Mouse (Mus musculus) stomach, embryonic 14.5 days (tissue): Measurements from ENCODE around the gene Stk32c. TPM values are rescaled to one million over a fixed set of nuclear protein-coding genes. Genes with fewer than 3 reads are reported as not detected.
A peak's percentile ranks its signal among the peaks of the same experiment; 100 is the strongest.

ENCODE experiments used
- ATAC-seq: fragments of 200-750 bp; cut with Nextera tagmentation; 2 replicates; pipeline ENCODE4 v1.8.0; 2017; ENCODE audit warnings: low read depth, moderate TSS enrichment; ENCODE audit not compliant: insufficient number of reproducible peaks, insufficient read depth, low FRiP score
- H3K27ac ChIP-seq: fragments of 300-500 bp; sonication (generic); 2 replicates; pipeline ENCODE4 v1.5.1; 2014; ENCODE audit warnings: mild to moderate bottlenecking, low read length, moderate library complexity, mixed read lengths
- H3K27me3 ChIP-seq: fragments of 300-500 bp; sonication (generic); 2 replicates; pipeline ENCODE4 v1.6.1; 2014; ENCODE audit warnings: low read length, control low read depth, mixed read lengths; ENCODE audit not compliant: control insufficient read depth, insufficient read depth
- H3K36me3 ChIP-seq: fragments of 300-500 bp; sonication (generic); 2 replicates; pipeline ENCODE4 v1.6.1; 2014; ENCODE audit warnings: mild to moderate bottlenecking, control low read depth, low read length, moderate library complexity, mixed read lengths; ENCODE audit not compliant: control insufficient read depth, insufficient read depth
- H3K4me1 ChIP-seq: fragments of 300-500 bp; sonication (generic); 2 replicates; pipeline ENCODE4 v1.6.1; 2014; ENCODE audit warnings: low read length, control low read depth, mixed read lengths; ENCODE audit not compliant: control insufficient read depth, insufficient read depth
- H3K4me2 ChIP-seq: fragments of 300-500 bp; sonication (generic); replicated peaks from 2 replicates; pipeline ENCODE4 v1.6.1; 2014; ENCODE audit warnings: low read depth, low read length, control low read depth
- H3K4me3 ChIP-seq: fragments of 300-500 bp; sonication (generic); 2 replicates; pipeline ENCODE4 v1.5.1; 2014; ENCODE audit warnings: low read depth, low read length, control low read depth
- H3K9ac ChIP-seq: fragments of 300-500 bp; sonication (generic); replicated peaks from 2 replicates; pipeline ENCODE4 v1.6.1; 2014; ENCODE audit warnings: low read depth, mild to moderate bottlenecking, control low read depth, low read length, moderate library complexity, mixed read lengths
- H3K9me3 ChIP-seq: fragments of 300-500 bp; sonication (generic); 2 replicates; pipeline ENCODE4 v1.6.1; 2016; ENCODE audit warnings: low read depth, low read length, control low read depth; ENCODE audit not compliant: control insufficient read depth
- WGBS: fragments of 180-500 bp; shearing (Covaris S2); extraction: QIAGEN DNeasy Blood & Tissue Kit; methylation state at CpG from one replicate; pipeline ENCODE4 v1.1.7; 2014; 5-methylcytosine and 5-hydroxymethylcytosine counted together
- polyA plus RNA-seq: library from polyadenylated mRNA; unstranded; fragments of >200 nt; fragmentation: Nextera tagmentation; extraction: Ambion mirVana; gene quantifications from 2 replicates; pipeline ENCODE4 v1.2.1, GENCODE M21; 2014

Gene Stk32c
- polyA plus RNA-seq, 1 experiment from 2014 or later: 0.14 TPM

GRCm38 (mm10) chr7:139139921-139140461 lies 73.1 kb downstream of the Stk32c start:
- H3K9me3 ChIP-seq: no peaks in the 10 kb centered on the region
- H3K27ac ChIP-seq: no peak overlapping the region
- H3K36me3 ChIP-seq: no peaks in the 10 kb centered on the region
- 25% methylated on average over 11 of the region's 11 CpGs for WGBS
- ATAC-seq: peak; percentile 56; the same call in 1 of the 2 replicates
- H3K27me3 ChIP-seq: no peaks in the 10 kb centered on the region
- no peak overlapping the region for H3K4me3 ChIP-seq
- no peak overlapping the region for H3K9ac ChIP-seq
- H3K4me1 ChIP-seq: no peaks in the 10 kb centered on the region
- H3K4me2 ChIP-seq: no peak overlapping the region

GRCm38 (mm10) chr7:139136906-139137491 lies 76.1 kb downstream of the Stk32c start:
- ATAC-seq: no peak

GRCm38 (mm10) chr7:139135236-139135635 lies 77.9 kb downstream of the Stk32c start:
- no peak overlapping the region for H3K9ac ChIP-seq
- H3K27ac ChIP-seq: no peak overlapping the region
- H3K9me3 ChIP-seq: no peaks in the 10 kb centered on the region
- ATAC-seq: no peak
- peaks cover 3% of the 10 kb centered on the region; the same call in 1 of the 2 replicates for H3K4me1 ChIP-seq
- WGBS: 72% methylated on average over 5 of the region's 5 CpGs
- no peak overlapping the region for H3K4me2 ChIP-seq
- H3K4me3 ChIP-seq: no peak overlapping the region
- no peaks in the 10 kb centered on the region for H3K27me3 ChIP-seq
- H3K36me3 ChIP-seq: no peaks in the 10 kb centered on the region

More at GRCm38 (mm10) chr7:139136906-139137491, 76.1 kb downstream of the Stk32c start:
- Histone ChIP-seq H3K27me3 (no peaks in the 10 kb centered on the region), H3K36me3 (no peaks in the 10 kb centered on the region), H3K4me1 (no peaks in the 10 kb centered on the region), H3K4me3 (no peak overlapping the region), H3K27ac (no peak overlapping the region), H3K4me2 (no peak overlapping the region), H3K9ac (no peak overlapping the region), H3K9me3 (no peaks in the 10 kb centered on the region)
- WGBS: 56% methylated on average over 5 of the region's 5 CpGs

- ATAC-seq: no peak
- H3K4me2 ChIP-seq: no peak overlapping the region
- no peaks in the 10 kb centered on the region for H3K36me3 ChIP-seq
- no peak overlapping the region for H3K9ac ChIP-seq
- H3K27ac ChIP-seq: no peak overlapping the region
- peaks cover 6% of the 10 kb centered on the region; the same call in 1 of the 2 replicates for H3K4me1 ChIP-seq
- H3K9me3 ChIP-seq: no peaks in the 10 kb centered on the region
- 74% methylated on average over 3 of the region's 3 CpGs for WGBS
- H3K4me3 ChIP-seq: no peak overlapping the region
- no peaks in the 10 kb centered on the region for H3K27me3 ChIP-seq
Observed at GRCm38 (mm10) chr7:139133446-139133845, 79.7 kb downstream of the Stk32c start.

GRCm38 (mm10) chr7:139131538-139131937 lies 81.6 kb downstream of the Stk32c start:
- WGBS: 50% methylated on average over 8 of the region's 8 CpGs
- ATAC-seq: no peak
- H3K4me1 ChIP-seq: peaks cover 6% of the 10 kb centered on the region; the same call in 1 of the 2 replicates

GRCm38 (mm10) chr7:139130361-139130760 lies 82.7 kb downstream of the Stk32c start:
- H3K4me1 ChIP-seq: peaks cover 6% of the 10 kb centered on the region; the same call in 1 of the 2 replicates
- WGBS: 48% methylated on average over 6 of the region's 6 CpGs
- ATAC-seq: no peak

More at GRCm38 (mm10) chr7:139131538-139131937, 81.6 kb downstream of the Stk32c start:
- Histone ChIP-seq H3K9me3 (no peaks in the 10 kb centered on the region), H3K4me2 (no peak overlapping the region), H3K4me3 (no peak overlapping the region), H3K9ac (no peak overlapping the region), H3K27ac (no peak overlapping the region), H3K36me3 (no peaks in the 10 kb centered on the region), H3K27me3 (no peaks in the 10 kb centered on the region)

GRCm38 (mm10) chr7:139128994-139129393 lies 84.1 kb downstream of the Stk32c start:
- Histone ChIP-seq H3K27ac (no peak overlapping the region), H3K27me3 (no peaks in the 10 kb centered on the region), H3K4me1 (peaks cover 6% of the 10 kb centered on the region; the same call in 1 of the 2 replicates), H3K9me3 (no peaks in the 10 kb centered on the region), H3K4me2 (no peak overlapping the region), H3K9ac (no peak overlapping the region), H3K4me3 (no peak overlapping the region), H3K36me3 (no peaks in the 10 kb centered on the region)
- ATAC-seq: no peak
- WGBS: 65% methylated on average over 4 of the region's 4 CpGs

More at GRCm38 (mm10) chr7:139130361-139130760, 82.7 kb downstream of the Stk32c start:
- no peak overlapping the region for H3K27ac ChIP-seq
- H3K4me2 ChIP-seq: no peak overlapping the region
- H3K4me3 ChIP-seq: no peak overlapping the region
- H3K9ac ChIP-seq: no peak overlapping the region
- H3K36me3 ChIP-seq: no peaks in the 10 kb centered on the region
- H3K9me3 ChIP-seq: no peaks in the 10 kb centered on the region
- H3K27me3 ChIP-seq: no peaks in the 10 kb centered on the region

GRCm38 (mm10) chr7:139126549-139126948 lies 86.6 kb downstream of the Stk32c start:
- Histone ChIP-seq H3K27me3 (no peaks in the 10 kb centered on the region), H3K9ac (no peak overlapping the region), H3K4me2 (no peak overlapping the region), H3K27ac (no peak overlapping the region), H3K36me3 (no peaks in the 10 kb centered on the region), H3K4me3 (no peak overlapping the region), H3K4me1 (peaks cover 6% of the 10 kb centered on the region; the same call in 1 of the 2 replicates), H3K9me3 (no peaks in the 10 kb centered on the region)
- ATAC-seq: no peak
- WGBS: 72% methylated on average over 7 of the region's 7 CpGs
